Comparison of ENCODE assay signal across 8 mouse cellular contexts in the genomic region with DNA sequence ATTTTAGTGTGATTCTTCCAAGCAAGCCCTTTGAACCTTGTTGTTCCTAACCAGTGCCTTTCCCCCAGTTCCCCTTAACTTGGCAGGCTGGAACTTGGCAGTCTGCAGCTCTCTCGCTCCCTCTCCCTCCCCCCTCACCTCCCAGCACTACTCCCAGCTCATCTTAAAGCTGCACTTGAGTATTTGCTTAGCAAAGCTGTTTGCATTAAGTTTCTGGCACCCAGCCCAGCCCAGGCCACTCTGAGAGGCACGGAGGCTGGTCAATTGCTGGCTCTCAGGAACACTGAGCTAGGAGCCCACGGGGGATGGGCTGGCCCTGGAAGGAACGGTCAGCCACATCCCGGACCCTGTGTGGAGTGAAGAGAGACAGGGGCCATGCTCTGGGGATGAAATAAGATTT.
DNase-seq lines count a peak whose midpoint lies in the region; ATAC-seq and TF ChIP-seq lines count a peak whose summit lies in the region.

No protein-coding gene starts in this region.

- H3K9me3 ChIP-seq in embryonic facial prominence, embryonic 15.5 days (replicated peaks): no peaks in the 10 kb centered on the region
- H3K9me3 ChIP-seq in hindbrain, embryonic 13.5 days: no peaks in the 10 kb centered on the region
- H3K9me3 ChIP-seq in limb, embryonic 14.5 days (ENCODE audit: control insufficient read depth, low read length): no peaks in the 10 kb centered on the region
- H3K9me3 ChIP-seq in midbrain, embryonic 16.5 days (replicated peaks; ENCODE audit: control insufficient read depth, low read length, poor library complexity, severe bottlenecking): no peaks in the 10 kb centered on the region

- no peak overlapping the region for H3K9ac ChIP-seq in embryonic facial prominence, embryonic 15.5 days
- no peak overlapping the region for H3K9ac ChIP-seq in hindbrain, embryonic 13.5 days
- H3K9ac ChIP-seq in limb, embryonic 14.5 days (ENCODE audit: low read depth, low read length, severe bottlenecking): no peak overlapping the region
- H3K9ac ChIP-seq in midbrain, embryonic 16.5 days (ENCODE audit: low read depth, low read length): no peak overlapping the region

- ATAC-seq in embryonic facial prominence, embryonic 15.5 days (ENCODE audit: insufficient number of reproducible peaks, low FRiP score, low TSS enrichment, low read depth): peak; percentile 58
- peak; percentile 54; the same call in 1 of the 2 replicates for ATAC-seq in hindbrain, embryonic 13.5 days (ENCODE audit: low FRiP score)
- peak; percentile 79 for ATAC-seq in limb, embryonic 14.5 days (ENCODE audit: low FRiP score, low read depth)
- peak; percentile 76 for ATAC-seq in midbrain, embryonic 16.5 days
- no peak for ATAC-seq in granulocyte monocyte progenitor cell, adult 5-6 weeks (replicated peaks; ENCODE audit: poor library complexity, severe bottlenecking)

- H3K27ac ChIP-seq in embryonic facial prominence, embryonic 15.5 days (replicated peaks): peak overlapping the region; percentile 71
- peak overlapping the region; percentile 64 for H3K27ac ChIP-seq in hindbrain, embryonic 13.5 days
- H3K27ac ChIP-seq in limb, embryonic 14.5 days (replicated peaks; ENCODE audit: low read depth, low read length): peak overlapping the region; percentile 22; the same call in 1 of the 2 replicates
- no peak overlapping the region for H3K27ac ChIP-seq in midbrain, embryonic 16.5 days (ENCODE audit: low read length)

- DNase-seq in right cerebral cortex, postnatal 10 days (ENCODE audit: low spot score in 2 of 2): peak; percentile 73 to 84
- DNase-seq in right cerebral cortex, adult 18-20 months: no peak
- peak; percentile 78 for DNase-seq in limb, embryonic 14.5 days (ENCODE audit: low spot score)
- DNase-seq in layer of hippocampus, adult 9-10 months (ENCODE audit: low spot score): no peak

- H3K4me3 ChIP-seq in embryonic facial prominence, embryonic 15.5 days (replicated peaks): no peak overlapping the region
- H3K4me3 ChIP-seq in hindbrain, embryonic 13.5 days: no peak overlapping the region
- no peak overlapping the region for H3K4me3 ChIP-seq in limb, embryonic 14.5 days (replicated peaks; ENCODE audit: low read length)
- H3K4me3 ChIP-seq in midbrain, embryonic 16.5 days (ENCODE audit: low read depth, low read length): no peak overlapping the region

- H3K27me3 ChIP-seq in embryonic facial prominence, embryonic 15.5 days: no peaks in the 10 kb centered on the region
- no peaks in the 10 kb centered on the region for H3K27me3 ChIP-seq in hindbrain, embryonic 13.5 days
- no peaks in the 10 kb centered on the region for H3K27me3 ChIP-seq in limb, embryonic 14.5 days (ENCODE audit: control insufficient read depth, insufficient read depth, low read length)
- no peaks in the 10 kb centered on the region for H3K27me3 ChIP-seq in midbrain, embryonic 16.5 days (ENCODE audit: control insufficient read depth, insufficient read depth, low read depth, low read length)

- H3K4me1 ChIP-seq in embryonic facial prominence, embryonic 15.5 days: peaks cover 14% of the 10 kb centered on the region
- peaks cover 27% of the 10 kb centered on the region for H3K4me1 ChIP-seq in hindbrain, embryonic 13.5 days (replicated peaks)
- peaks cover 16% of the 10 kb centered on the region for H3K4me1 ChIP-seq in limb, embryonic 14.5 days (ENCODE audit: control insufficient read depth, insufficient read depth, low read length)
- H3K4me1 ChIP-seq in midbrain, embryonic 16.5 days (ENCODE audit: control insufficient read depth, insufficient read depth, low read length): peaks cover 4% of the 10 kb centered on the region; the same call in 1 of the 2 replicates

- TF ChIP-seq POLR2A in limb, embryonic 14.5 days (IDR thresholded peaks at IDR 0.05; ENCODE audit: borderline replicate concordance, extremely low read depth, insufficient read depth, insufficient read length): no peak

- H3K36me3 ChIP-seq in embryonic facial prominence, embryonic 15.5 days: no peaks in the 10 kb centered on the region
- H3K36me3 ChIP-seq in hindbrain, embryonic 13.5 days: peaks cover 27% of the 10 kb centered on the region
- no peaks in the 10 kb centered on the region for H3K36me3 ChIP-seq in limb, embryonic 14.5 days (ENCODE audit: control insufficient read depth, insufficient read depth, low read length)
- H3K36me3 ChIP-seq in midbrain, embryonic 16.5 days (ENCODE audit: control insufficient read depth, insufficient read depth, low read length): no peaks in the 10 kb centered on the region

- no peak overlapping the region for H3K4me2 ChIP-seq in embryonic facial prominence, embryonic 15.5 days (replicated peaks)
- no peak overlapping the region for H3K4me2 ChIP-seq in hindbrain, embryonic 13.5 days
- no peak overlapping the region for H3K4me2 ChIP-seq in limb, embryonic 14.5 days (replicated peaks; ENCODE audit: low read depth, low read length, severe bottlenecking)
- H3K4me2 ChIP-seq in midbrain, embryonic 16.5 days (ENCODE audit: low read length): no peak overlapping the region

- WGBS in embryonic facial prominence, embryonic 15.5 days: 30% methylated on average over 5 of the region's 5 CpGs
- 31% methylated on average over 5 of the region's 5 CpGs for WGBS in hindbrain, embryonic 13.5 days
- WGBS in limb, embryonic 14.5 days: 28% methylated on average over 5 of the region's 5 CpGs
- WGBS in midbrain, embryonic 16.5 days: 31% methylated on average over 5 of the region's 5 CpGs

Comparison
In these comparisons a context has a peak if more than half of its experiments do, and no peak if none do; other contexts are left out.
1. DNase-seq: peak in right cerebral cortex, postnatal 10 days (2 of 2) and limb, embryonic 14.5 days (single experiment); none in right cerebral cortex, adult 18-20 months (single experiment) and layer of hippocampus, adult 9-10 months (single experiment).